Mouse (Mus musculus) kidney, embryonic 16.5 days (tissue): ENCODE measurements at regions not wholly inside any gene's neighbourhood (a gene's known extent, or its start where the extent isn't known, plus 50 kb on each side); places are given as distances from the start of the nearest gene placed in this dataset.

Source experiments
- ATAC-seq: fragments of 200-750 bp; cut with Nextera tagmentation; 2 replicates; pipeline ENCODE4 v1.8.0; 2017; ENCODE audit warnings: moderate TSS enrichment; ENCODE audit not compliant: low FRiP score, low TSS enrichment
- H3K27ac ChIP-seq: fragments of 300-500 bp; sonication (generic); 2 replicates; pipeline ENCODE4 v1.5.1; 2014; ENCODE audit warnings: low read length
- H3K27me3 ChIP-seq: fragments of 300-500 bp; sonication (generic); 2 replicates; pipeline ENCODE4 v1.6.1; 2014; ENCODE audit warnings: low read length, control low read depth, mixed read lengths; ENCODE audit not compliant: insufficient read depth
- H3K36me3 ChIP-seq: fragments of 300-500 bp; sonication (generic); 2 replicates; pipeline ENCODE4 v1.6.1; 2014; ENCODE audit warnings: low read length, control low read depth, mixed read lengths; ENCODE audit not compliant: insufficient read depth
- H3K4me1 ChIP-seq: fragments of 300-500 bp; sonication (generic); 2 replicates; pipeline ENCODE4 v1.6.1; 2014; ENCODE audit warnings: low read length, control low read depth, mixed read lengths; ENCODE audit not compliant: insufficient read depth
- H3K4me2 ChIP-seq: fragments of 300-500 bp; sonication (generic); replicated peaks from 2 replicates; pipeline ENCODE4 v1.6.1; 2014; ENCODE audit warnings: low read depth, low read length
- H3K4me3 ChIP-seq: fragments of 300-500 bp; sonication (generic); 2 replicates; pipeline ENCODE4 v1.5.1; 2014; ENCODE audit warnings: mild to moderate bottlenecking, low read length
- H3K9ac ChIP-seq: fragments of 300-500 bp; sonication (generic); replicated peaks from 2 replicates; pipeline ENCODE4 v1.6.1; 2014; ENCODE audit warnings: low read length
- H3K9me3 ChIP-seq: fragments of 300-500 bp; sonication (generic); 2 replicates; pipeline ENCODE4 v1.6.1; 2016; ENCODE audit warnings: low read length, control low read depth
- WGBS: fragments of 180-500 bp; shearing (Covaris S2); extraction: QIAGEN DNeasy Blood & Tissue Kit; methylation state at CpG from one replicate; pipeline ENCODE4 v1.1.7; 2014; 5-methylcytosine and 5-hydroxymethylcytosine counted together

GRCm38 (mm10) chr4:150749066-150749465 lies 97.1 kb upstream of the Slc45a1 start:
- Histone ChIP-seq H3K9me3 (no peaks in the 10 kb centered on the region), H3K4me3 (no peak overlapping the region), H3K36me3 (no peaks in the 10 kb centered on the region), H3K9ac (no peak overlapping the region), H3K27me3 (no peaks in the 10 kb centered on the region), H3K4me2 (no peak overlapping the region), H3K27ac (peak overlapping the region; percentile 35; the same call in 1 of the 2 replicates), H3K4me1 (peaks cover 25% of the 10 kb centered on the region)
- ATAC-seq, result no peak; the same call in 1 of the 2 replicates
- 79% methylated on average over 8 of the region's 8 CpGs for WGBS

- Histone ChIP-seq H3K9me3 (no peaks in the 10 kb centered on the region), H3K4me2 (no peak overlapping the region), H3K4me3 (no peak overlapping the region), H3K9ac (no peak overlapping the region), H3K36me3 (no peaks in the 10 kb centered on the region), H3K27me3 (no peaks in the 10 kb centered on the region), H3K27ac (peak overlapping the region; percentile 35), H3K4me1 (peaks cover 29% of the 10 kb centered on the region)
- no peak for ATAC-seq
- WGBS, result 46% methylated on average over 13 of the region's 13 CpGs
These were observed 96.4 kb upstream of the Slc45a1 start for GRCm38 (mm10) chr4:150748099-150749000.

GRCm38 (mm10) chr4:150746430-150746923 lies 94.5 kb upstream of the Slc45a1 start:
- H3K4me1 ChIP-seq, result peaks cover 34% of the 10 kb centered on the region
- ATAC-seq, result peak; percentile 17; the same call in 1 of the 2 replicates
- no peaks in the 10 kb centered on the region for H3K9me3 ChIP-seq
- no peaks in the 10 kb centered on the region for H3K27me3 ChIP-seq
- no peak overlapping the region for H3K4me3 ChIP-seq
- H3K36me3 ChIP-seq, result no peaks in the 10 kb centered on the region
- no peak overlapping the region for H3K4me2 ChIP-seq
- 77% methylated on average over 13 of the region's 13 CpGs for WGBS
- peak overlapping the region; percentile 51; the same call in 1 of the 2 replicates for H3K9ac ChIP-seq
- H3K27ac ChIP-seq, result peak overlapping the region; percentile 90

- Histone ChIP-seq H3K36me3 (no peaks in the 10 kb centered on the region), H3K9ac (peak overlapping the region; percentile 51; the same call in 1 of the 2 replicates), H3K4me3 (no peak overlapping the region), H3K4me1 (peaks cover 34% of the 10 kb centered on the region), H3K27me3 (no peaks in the 10 kb centered on the region), H3K27ac (peak overlapping the region; percentile 90), H3K4me2 (no peak overlapping the region), H3K9me3 (no peaks in the 10 kb centered on the region)
- 34% methylated on average over 7 of the region's 7 CpGs for WGBS
- peak; percentile 78 for ATAC-seq
These were observed 93.8 kb upstream of the Slc45a1 start for GRCm38 (mm10) chr4:150745529-150746429.

- peaks cover 43% of the 10 kb centered on the region for H3K4me1 ChIP-seq
- H3K4me2 ChIP-seq, result no peak overlapping the region
- no peak for ATAC-seq
- H3K27me3 ChIP-seq, result no peaks in the 10 kb centered on the region
- H3K27ac ChIP-seq, result 0 out of 2 replicates have a peak overlapping the region, but pooled peaks have one; percentile 8
- 74% methylated on average over 7 of the region's 8 CpGs for WGBS
- H3K36me3 ChIP-seq, result no peaks in the 10 kb centered on the region
- no peaks in the 10 kb centered on the region for H3K9me3 ChIP-seq
- no peak overlapping the region for H3K4me3 ChIP-seq
- H3K9ac ChIP-seq, result no peak overlapping the region
These were observed 91.5 kb upstream of the Slc45a1 start for GRCm38 (mm10) chr4:150743508-150743907.

GRCm38 (mm10) chr4:150743103-150743502 lies 91.1 kb upstream of the Slc45a1 start:
- whole genome bisulfite sequencing, result 31% methylated on average over 6 of the region's 6 CpGs
- H3K27ac ChIP-seq, result 0 out of 2 replicates have a peak overlapping the region, but pooled peaks have one; percentile 8
- no peak overlapping the region for H3K4me3 ChIP-seq
- H3K9ac ChIP-seq, result no peak overlapping the region
- no peaks in the 10 kb centered on the region for H3K36me3 ChIP-seq
- no peaks in the 10 kb centered on the region for H3K9me3 ChIP-seq
- H3K4me2 ChIP-seq, result no peak overlapping the region
- ATAC-seq, result peak; percentile 17; the same call in 1 of the 2 replicates
- peaks cover 40% of the 10 kb centered on the region for H3K4me1 ChIP-seq
- H3K27me3 ChIP-seq, result no peaks in the 10 kb centered on the region

- Histone ChIP-seq H3K4me1 (peaks cover 37% of the 10 kb centered on the region), H3K36me3 (no peaks in the 10 kb centered on the region), H3K27me3 (no peaks in the 10 kb centered on the region), H3K27ac (no peak overlapping the region), H3K9ac (no peak overlapping the region), H3K4me2 (no peak overlapping the region), H3K4me3 (no peak overlapping the region), H3K9me3 (no peaks in the 10 kb centered on the region)
- 87% methylated on average over 4 of the region's 4 CpGs for WGBS
- ATAC-seq, result no peak
These were observed 89.8 kb upstream of the Slc45a1 start for GRCm38 (mm10) chr4:150741810-150742209.

GRCm38 (mm10) chr4:150740167-150740566 lies 88.2 kb upstream of the Slc45a1 start:
- H3K36me3 ChIP-seq, result no peaks in the 10 kb centered on the region
- no peaks in the 10 kb centered on the region for H3K27me3 ChIP-seq
- ATAC-seq, result peak; percentile 40
- no peaks in the 10 kb centered on the region for H3K9me3 ChIP-seq
- H3K4me2 ChIP-seq, result no peak overlapping the region
- no peak overlapping the region for H3K27ac ChIP-seq
- peaks cover 23% of the 10 kb centered on the region for H3K4me1 ChIP-seq
- H3K4me3 ChIP-seq, result no peak overlapping the region
- H3K9ac ChIP-seq, result no peak overlapping the region; the same call in 1 of the 2 replicates
- 38% methylated on average over 8 of the region's 8 CpGs for WGBS

GRCm38 (mm10) chr4:150738736-150739135 lies 86.8 kb upstream of the Slc45a1 start:
- peak overlapping the region; percentile 52; the same call in 1 of the 2 replicates for H3K27ac ChIP-seq
- H3K4me2 ChIP-seq, result no peak overlapping the region
- ATAC-seq, result 0 out of 2 replicates have a peak, but pooled peaks have one; percentile 20
- no peak overlapping the region for H3K9ac ChIP-seq
- no peak overlapping the region for H3K4me3 ChIP-seq
- peaks cover 20% of the 10 kb centered on the region for H3K4me1 ChIP-seq
- H3K27me3 ChIP-seq, result no peaks in the 10 kb centered on the region
- H3K9me3 ChIP-seq, result no peaks in the 10 kb centered on the region
- 55% methylated on average over 9 of the region's 9 CpGs for whole genome bisulfite sequencing
- H3K36me3 ChIP-seq, result no peaks in the 10 kb centered on the region
